Mouse (Mus musculus) monocyte, adult 2 months (primary cell): ENCODE results near the gene Olfr1136.

ENCODE experiments used
- DNase-seq, 2 experiments: peaks; one replicate each; pipeline ENCODE4 v3.0.0; 2022; ENCODE audit warnings: low spot score in 2 of 2, low read depth in 1 of 2

The Olfr1136 gene

DNA sequence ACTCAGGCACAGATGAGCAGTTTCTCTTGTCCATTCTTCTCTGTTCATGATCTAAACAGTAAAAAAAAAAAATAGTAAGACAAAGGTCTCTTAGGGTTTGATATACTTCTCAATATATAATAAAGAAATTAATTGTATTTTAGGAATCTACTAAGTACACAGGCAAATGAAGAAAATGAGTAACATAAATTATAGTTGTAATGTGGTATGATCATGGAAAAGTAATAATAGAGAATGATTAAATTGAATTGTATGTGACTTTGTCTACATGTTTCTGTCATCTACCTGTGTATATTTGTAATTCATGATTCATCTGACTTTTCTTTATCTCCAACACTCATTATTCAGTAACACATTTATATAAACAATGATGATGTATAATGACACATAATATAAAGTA, at the start of gene Olfr1136:
Gene Olfr1136 (minus strand): TSS at position 101 of the 400 bp plus-strand sequence.
- DNase-seq, result no peak

DNA sequence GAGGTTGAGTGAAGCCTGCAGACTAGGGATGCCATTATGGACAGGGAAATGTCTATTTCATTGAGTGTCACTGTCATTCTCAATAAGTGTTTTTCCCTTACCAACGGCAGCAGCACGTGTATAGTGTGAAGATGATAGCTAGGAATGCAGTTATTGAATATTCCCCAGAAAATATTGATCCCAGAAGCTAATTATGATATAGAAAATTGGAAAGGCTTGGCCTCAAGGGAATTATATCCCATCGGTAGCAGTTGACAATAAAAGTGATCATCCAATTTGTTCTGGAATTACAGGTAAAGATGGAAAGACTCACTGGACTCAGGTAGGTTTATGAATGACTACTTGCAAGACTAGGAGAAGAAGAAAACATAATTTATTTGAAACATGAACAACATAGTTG, 49.7 kb upstream of the Olfr1136 start, which contains the start of gene Olfr1140:
Gene Olfr1140 (plus strand): TSS at position 301 of the 400 bp plus-strand sequence.
- no peak for DNase-seq

DNA sequence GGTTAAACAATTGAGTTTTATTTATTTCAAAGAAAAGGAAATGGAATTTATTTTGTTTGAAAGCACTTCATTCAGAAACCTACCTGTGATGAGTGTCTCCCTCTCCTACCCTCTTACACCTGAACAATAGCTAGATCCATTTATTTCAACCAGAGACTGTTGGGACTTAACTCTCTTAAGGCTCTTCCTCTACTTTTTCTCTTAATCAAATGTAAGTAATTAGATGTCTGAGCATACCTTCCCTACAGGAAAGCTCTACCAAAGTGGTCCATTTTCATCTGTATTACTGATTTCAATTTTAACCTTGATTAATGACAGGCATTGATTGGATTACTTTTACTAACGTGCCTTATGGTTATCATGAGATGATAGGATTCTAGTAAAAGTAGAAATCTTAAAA, 46.1 kb upstream of the Olfr1136 start, which contains the start of gene Olfr1138:
Gene Olfr1138 (minus strand): TSS at position 101 of the 400 bp plus-strand sequence.
- no peak for DNase-seq

- no peak for DNase-seq
Observed at GRCm38 (mm10) chr2:87713079-87713478, 19.3 kb upstream of the Olfr1136 start, which contains the start of gene Olfr1137. Gene Olfr1137, minus strand, starts transcription at chr2:87713179.

- DNase-seq, result no peak
Observed at GRCm38 (mm10) chr2:87673564-87673963, 20.2 kb downstream of the Olfr1136 start, which contains the start of gene Olfr1135. Gene Olfr1135, minus strand, starts transcription at chr2:87673664.

GRCm38 (mm10) chr2:87658360-87658759, 35.4 kb downstream of the Olfr1136 start, which contains the start of gene Olfr1134:
Gene Olfr1134, minus strand, starts transcription at chr2:87658460.
- no peak for DNase-seq

- no peak for DNase-seq
Observed at GRCm38 (mm10) chr2:87647274-87647673, 46.5 kb downstream of the Olfr1136 start, which contains the start of gene Olfr1133. Gene Olfr1133, minus strand, starts transcription at chr2:87647374.
